Mouse (Mus musculus) liver, postnatal 0 days (tissue): Measurements from ENCODE around the gene Sipa1l1.

Experiments
- CTCF ChIP-seq: sonication (generic); IDR thresholded peaks from 2 replicates; pipeline ENCODE4 v1.5.1; 2016; ENCODE audit warnings: antibody characterized with exemption, low read depth
- EP300 ChIP-seq: IDR thresholded peaks from 2 replicates; pipeline ENCODE4 v1.6.1; 2016; ENCODE audit warnings: antibody characterized with exemption, low read depth, mild to moderate bottlenecking

- TF ChIP-seq CTCF (no peak), EP300 (no peak)
Measured at GRCm38 (mm10) chr12:82474409-82474808, 305.3 kb downstream of the Sipa1l1 start.
